ENCODE assay signal across 8 mouse cellular contexts in the genomic region with DNA sequence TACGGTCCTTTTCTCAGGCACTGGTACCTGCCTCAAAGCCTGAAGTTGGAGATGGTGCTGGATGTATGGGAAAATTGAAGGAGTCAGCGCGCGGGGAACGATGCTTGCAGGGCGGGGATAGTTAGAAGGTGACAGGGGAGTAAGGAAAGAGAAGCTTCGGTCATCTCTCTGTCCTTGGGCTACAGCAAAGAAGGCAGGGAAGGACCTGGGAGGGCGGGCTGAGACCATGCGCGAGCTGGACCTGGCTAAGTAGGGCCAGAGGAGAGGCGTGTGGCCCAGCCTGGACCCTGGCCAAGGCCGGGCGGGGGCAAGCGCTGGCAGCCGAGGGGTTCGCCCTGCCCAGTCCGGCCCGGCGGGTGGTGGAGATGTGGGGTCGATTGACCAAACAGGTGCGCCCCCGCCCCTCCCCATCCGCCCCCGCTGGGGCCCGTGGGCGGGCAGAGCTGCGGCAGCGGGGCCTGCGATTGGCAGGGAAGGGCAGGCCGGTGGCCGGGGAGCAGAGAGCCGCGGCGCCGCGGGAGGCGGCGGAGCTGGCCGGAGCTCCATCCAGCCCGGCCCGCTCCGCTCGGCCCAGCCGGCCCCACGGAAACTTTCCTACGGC. TPM values are rescaled to one million over a fixed set of nuclear protein-coding genes. Genes with fewer than 3 reads are reported as not detected.
DNase-seq lines count a peak whose midpoint lies in the region; ATAC-seq lines count a peak whose summit lies in the region.

No protein-coding gene starts in this region.

- DNase-seq in neural tube, embryonic 11.5 days (ENCODE audit: low spot score) = peak; percentile 39
- DNase-seq in neural tube, embryonic 10.5 days (ENCODE audit: extremely low spot score, low spot score) = no peak
- DNase-seq in embryonic facial prominence, embryonic 14.5 days (ENCODE audit: low spot score) = peak; percentile 50
- DNase-seq in liver, embryonic 13.5 days = peak; percentile 13
- DNase-seq in yolk sac, embryonic 10.5 days (ENCODE audit: low spot score) = peak; percentile 69

- peaks cover 19% of the 10 kb centered on the region for H3K4me1 ChIP-seq in neural tube, embryonic 11.5 days (ENCODE audit: control insufficient read depth, insufficient read depth, low read length)
- peaks cover 4% of the 10 kb centered on the region; the same call in 1 of the 2 replicates for H3K4me1 ChIP-seq in embryonic facial prominence, embryonic 14.5 days (ENCODE audit: control insufficient read depth, insufficient read depth, low read length)
- H3K4me1 ChIP-seq in heart, embryonic 12.5 days (replicated peaks) = peaks cover 77% of the 10 kb centered on the region
- peaks cover 32% of the 10 kb centered on the region for H3K4me1 ChIP-seq in kidney, embryonic 15.5 days
- no peaks in the 10 kb centered on the region for H3K4me1 ChIP-seq in liver, embryonic 13.5 days (replicated peaks)
- peaks cover 24% of the 10 kb centered on the region for H3K4me1 ChIP-seq in neural tube, embryonic 15.5 days

- H3K4me3 ChIP-seq in neural tube, embryonic 11.5 days (ENCODE audit: low read depth, low read length) = peak overlapping the region; percentile 49
- H3K4me3 ChIP-seq in embryonic facial prominence, embryonic 14.5 days (ENCODE audit: low read depth, low read length) = peak overlapping the region; percentile 52
- H3K4me3 ChIP-seq in heart, embryonic 12.5 days = peak overlapping the region; percentile 57
- H3K4me3 ChIP-seq in kidney, embryonic 15.5 days (replicated peaks) = peak overlapping the region; percentile 60
- peak overlapping the region; percentile 51 for H3K4me3 ChIP-seq in liver, embryonic 13.5 days (replicated peaks)
- peak overlapping the region; percentile 46 for H3K4me3 ChIP-seq in neural tube, embryonic 15.5 days (replicated peaks)

- no peak for ATAC-seq in neural tube, embryonic 11.5 days (ENCODE audit: insufficient read depth, low FRiP score, low TSS enrichment)
- peak; percentile 55 for ATAC-seq in embryonic facial prominence, embryonic 14.5 days (ENCODE audit: low read depth)
- peak; percentile 75 for ATAC-seq in heart, embryonic 12.5 days (ENCODE audit: insufficient number of reproducible peaks, low FRiP score)
- ATAC-seq in kidney, embryonic 15.5 days (replicated peaks; ENCODE audit: low FRiP score) = peak; percentile 80
- ATAC-seq in liver, embryonic 13.5 days (ENCODE audit: low read depth) = peak; percentile 70
- peak; percentile 54 for ATAC-seq in neural tube, embryonic 15.5 days (ENCODE audit: low FRiP score)

- no peaks in the 10 kb centered on the region for H3K9me3 ChIP-seq in neural tube, embryonic 11.5 days (ENCODE audit: control insufficient read depth, low read length)
- H3K9me3 ChIP-seq in embryonic facial prominence, embryonic 14.5 days (ENCODE audit: control insufficient read depth, low read length) = no peaks in the 10 kb centered on the region
- H3K9me3 ChIP-seq in heart, embryonic 12.5 days (replicated peaks) = no peaks in the 10 kb centered on the region
- no peaks in the 10 kb centered on the region for H3K9me3 ChIP-seq in kidney, embryonic 15.5 days (replicated peaks)
- no peaks in the 10 kb centered on the region for H3K9me3 ChIP-seq in liver, embryonic 13.5 days (replicated peaks)
- H3K9me3 ChIP-seq in neural tube, embryonic 15.5 days (replicated peaks) = no peaks in the 10 kb centered on the region

- peak overlapping the region; percentile 56 for H3K9ac ChIP-seq in neural tube, embryonic 11.5 days (ENCODE audit: low read length)
- peak overlapping the region; percentile 76 for H3K9ac ChIP-seq in embryonic facial prominence, embryonic 14.5 days (ENCODE audit: low read depth, low read length)
- peak overlapping the region; percentile 88 for H3K9ac ChIP-seq in heart, embryonic 12.5 days
- H3K9ac ChIP-seq in kidney, embryonic 15.5 days = peak overlapping the region; percentile 79
- H3K9ac ChIP-seq in liver, embryonic 13.5 days = 0 out of 2 replicates have a peak overlapping the region, but pooled peaks have one; percentile 47
- peak overlapping the region; percentile 51 for H3K9ac ChIP-seq in neural tube, embryonic 15.5 days (replicated peaks)

- WGBS in neural tube, embryonic 11.5 days = 1% methylated on average over 35 of the region's 46 CpGs
- 0% methylated on average over 14 of the region's 46 CpGs for WGBS in embryonic facial prominence, embryonic 14.5 days
- WGBS in heart, embryonic 12.5 days = under 1% methylated on average over 44 of the region's 46 CpGs
- WGBS in kidney, embryonic 15.5 days = 0% methylated on average over 44 of the region's 46 CpGs
- WGBS in liver, embryonic 13.5 days (ENCODE audit: insufficient replicate concordance) = 2% methylated on average over 39 of the region's 46 CpGs
- under 1% methylated on average over 39 of the region's 46 CpGs for WGBS in neural tube, embryonic 15.5 days

- H3K36me3 ChIP-seq in neural tube, embryonic 11.5 days (ENCODE audit: control insufficient read depth, insufficient read depth, low read length) = no peaks in the 10 kb centered on the region
- no peaks in the 10 kb centered on the region for H3K36me3 ChIP-seq in embryonic facial prominence, embryonic 14.5 days (ENCODE audit: control insufficient read depth, insufficient read depth, low read length)
- no peaks in the 10 kb centered on the region for H3K36me3 ChIP-seq in heart, embryonic 12.5 days
- no peaks in the 10 kb centered on the region for H3K36me3 ChIP-seq in kidney, embryonic 15.5 days
- no peaks in the 10 kb centered on the region for H3K36me3 ChIP-seq in liver, embryonic 13.5 days
- no peaks in the 10 kb centered on the region for H3K36me3 ChIP-seq in neural tube, embryonic 15.5 days

- H3K27ac ChIP-seq in neural tube, embryonic 11.5 days (ENCODE audit: low read depth, low read length) = no peak overlapping the region
- H3K27ac ChIP-seq in embryonic facial prominence, embryonic 14.5 days (replicated peaks; ENCODE audit: low read depth, low read length) = peak overlapping the region; percentile 76; the same call in 1 of the 2 replicates
- peak overlapping the region; percentile 99 for H3K27ac ChIP-seq in heart, embryonic 12.5 days (ENCODE audit: poor library complexity, severe bottlenecking)
- H3K27ac ChIP-seq in kidney, embryonic 15.5 days = peak overlapping the region; percentile 84
- no peak overlapping the region for H3K27ac ChIP-seq in liver, embryonic 13.5 days
- no peak overlapping the region for H3K27ac ChIP-seq in neural tube, embryonic 15.5 days (replicated peaks)

- H3K4me2 ChIP-seq in neural tube, embryonic 11.5 days (ENCODE audit: low read depth) = peak overlapping the region; percentile 94
- peak overlapping the region; percentile 98 for H3K4me2 ChIP-seq in embryonic facial prominence, embryonic 14.5 days (ENCODE audit: low read depth, low read length)
- H3K4me2 ChIP-seq in heart, embryonic 12.5 days = peak overlapping the region; percentile 92
- H3K4me2 ChIP-seq in kidney, embryonic 15.5 days = peak overlapping the region; percentile 93
- peak overlapping the region; percentile 57 for H3K4me2 ChIP-seq in liver, embryonic 13.5 days
- H3K4me2 ChIP-seq in neural tube, embryonic 15.5 days = peak overlapping the region; percentile 98

- H3K27me3 ChIP-seq in neural tube, embryonic 11.5 days (ENCODE audit: control insufficient read depth, insufficient read depth, low read length) = peaks cover 31% of the 10 kb centered on the region
- H3K27me3 ChIP-seq in embryonic facial prominence, embryonic 14.5 days (replicated peaks; ENCODE audit: control insufficient read depth, insufficient read depth, low read length) = peaks cover 7% of the 10 kb centered on the region; the same call in 1 of the 2 replicates
- H3K27me3 ChIP-seq in heart, embryonic 12.5 days (replicated peaks) = peaks cover 22% of the 10 kb centered on the region
- peaks cover 54% of the 10 kb centered on the region for H3K27me3 ChIP-seq in kidney, embryonic 15.5 days
- peaks cover 100% of the 10 kb centered on the region for H3K27me3 ChIP-seq in liver, embryonic 13.5 days
- H3K27me3 ChIP-seq in neural tube, embryonic 15.5 days (replicated peaks) = peaks cover 54% of the 10 kb centered on the region

RNA-seq across cellular contexts. Expression of gene Dab2ip, which starts 24.4 kb away (rescaled TPM):
- 54.4 and 61.2 TPM in 2 replicates for polyA plus RNA-seq in neural tube, embryonic 11.5 days (2014; fragmentation: Nextera tagmentation; extraction: Ambion mirVana)
- polyA plus RNA-seq in embryonic facial prominence, embryonic 14.5 days (2014; fragmentation: Nextera tagmentation; extraction: Ambion mirVana) = 42.8 and 50.5 TPM in 2 replicates
- polyA plus RNA-seq in heart, embryonic 12.5 days (2016; fragmentation: Nextera tagmentation; extraction: Ambion mirVana) = 55.6 and 62.5 TPM in 2 replicates
- polyA plus RNA-seq in kidney, embryonic 15.5 days (2015; fragmentation: Nextera tagmentation; extraction: Ambion mirVana) = 37.5 and 40.4 TPM in 2 replicates
- 5.2 and 6.7 TPM in 2 replicates for polyA plus RNA-seq in liver, embryonic 13.5 days (2015; fragmentation: Nextera tagmentation; extraction: Ambion mirVana)
- polyA plus RNA-seq in neural tube, embryonic 15.5 days (2015; fragmentation: Nextera tagmentation; extraction: Ambion mirVana) = 51.5 and 62.4 TPM in 2 replicates

Comparison
In these comparisons a context has a peak if more than half of its experiments do, and no peak if none do; other contexts are left out.
1. H3K27ac ChIP-seq: peak in embryonic facial prominence, embryonic 14.5 days (single experiment), heart, embryonic 12.5 days (single experiment) and kidney, embryonic 15.5 days (single experiment); none in neural tube, embryonic 11.5 days (single experiment), liver, embryonic 13.5 days (single experiment) and neural tube, embryonic 15.5 days (single experiment).
2. Peak in every context shown above with its lines, with median percentiles within 50 percentile points of each other: H3K4me2 ChIP-seq, H3K4me3 ChIP-seq and H3K9ac ChIP-seq.